In genomic region chr11:5870069-5870468, GRCm38 (mm10) we compare ENCODE assay signal across 29 mouse cellular contexts. TPM values are rescaled to one million over a fixed set of nuclear protein-coding genes. Genes with fewer than 3 reads are reported as not detected.
DNase-seq lines count a peak whose midpoint lies in the region; ATAC-seq and TF ChIP-seq lines count a peak whose summit lies in the region.
"Had no signal": no experiment of that assay in that cellular context is flagged by ENCODE, and none has a peak within 500 bp of the region (broad histone marks: within the 10 kb centered on the region; RNA-seq: fewer than 3 reads in every experiment).

No protein-coding gene starts in this region.

- no peak for TF ChIP-seq RAD21 in CH12.LX (IDR thresholded peaks at IDR 0.05; ENCODE audit: low read depth, low read length)

- no peaks in the 10 kb centered on the region for H3K9me3 ChIP-seq in CH12.LX (replicated peaks; ENCODE audit: low read length)
- H3K9me3 ChIP-seq in hindbrain, embryonic 12.5 days (replicated peaks), result no peaks in the 10 kb centered on the region
- H3K9me3 ChIP-seq: embryonic facial prominence, embryonic 10.5 days; embryonic facial prominence, embryonic 13.5 days; forebrain, embryonic 12.5 days; forebrain, embryonic 15.5 days; heart, embryonic 10.5 days; heart, embryonic 13.5 days; hindbrain, embryonic 15.5 days had no signal

- DNase-seq in CH12.LX (ENCODE audit: extremely low read depth), result peak; percentile 50
- DNase-seq in gastrocnemius, adult 2 months, result peak; percentile 90
- DNase-seq in gastrocnemius, postnatal 14 days, result peak; percentile 54
- no peak for DNase-seq in ovary, adult 18-20 months (ENCODE audit: low spot score)
- DNase-seq in cerebellum, postnatal 36 days, result no peak
- DNase-seq: adrenal gland, postnatal 10 days; cerebellum, adult 11 months; cerebellum, adult 9-11 months; embryo, embryonic 11 days; heart, adult 2 months; heart, postnatal 14 days; heart, postnatal 4 days had no signal

- H3K4me1 ChIP-seq in CH12.LX (ENCODE audit: control insufficient read depth in 1 of 2, insufficient read depth in 2 of 2), result peaks cover 3 to 15% of the 10 kb centered on the region in 2 experiments; a peak in 2 of 4 replicates
- no peaks in the 10 kb centered on the region for H3K4me1 ChIP-seq in hindbrain, embryonic 12.5 days
- H3K4me1 ChIP-seq: embryonic facial prominence, embryonic 10.5 days; embryonic facial prominence, embryonic 13.5 days; forebrain, embryonic 12.5 days; forebrain, embryonic 15.5 days; heart, embryonic 13.5 days; hindbrain, embryonic 15.5 days had no signal

- H3K79me2 ChIP-seq in CH12.LX (replicated peaks; ENCODE audit: control insufficient read depth, extremely low read depth, insufficient read depth, poor library complexity, severe bottlenecking), result no peaks in the 10 kb centered on the region

- H3K27ac ChIP-seq in CH12.LX (ENCODE audit: insufficient read depth, low read depth), result no peak overlapping the region
- peak overlapping the region; percentile 79 for H3K27ac ChIP-seq in gastrocnemius, adult 2 months
- H3K27ac ChIP-seq in hindbrain, embryonic 12.5 days, result no peak overlapping the region
- H3K27ac ChIP-seq: embryonic facial prominence, embryonic 10.5 days; embryonic facial prominence, embryonic 13.5 days; forebrain, embryonic 12.5 days; forebrain, embryonic 15.5 days; heart, adult 2 months; heart, embryonic 10.5 days; heart, embryonic 13.5 days; hindbrain, embryonic 15.5 days had no signal

- TF ChIP-seq EP300 in CH12.LX (IDR thresholded peaks at IDR 0.05; ENCODE audit: low read length), result peak; percentile 34; the same call in 1 of the 2 replicates

- no peak for TF ChIP-seq CTCF in CH12.LX (conservative IDR thresholded peaks at IDR 0.05 in 1 of 2, IDR thresholded peaks at IDR 0.05 in 1 of 2; ENCODE audit: low read depth in 2 of 2, low read length in 2 of 2)
- no peak for TF ChIP-seq CTCF in gastrocnemius, adult 2 months (IDR thresholded peaks at IDR 0.05)

- H3K27me3 ChIP-seq in CH12.LX (replicated peaks), result no peaks in the 10 kb centered on the region
- no peaks in the 10 kb centered on the region for H3K27me3 ChIP-seq in hindbrain, embryonic 12.5 days
- H3K27me3 ChIP-seq: embryonic facial prominence, embryonic 13.5 days; forebrain, embryonic 12.5 days; forebrain, embryonic 15.5 days; heart, embryonic 13.5 days; hindbrain, embryonic 15.5 days; Patski had no signal

- in situ Hi-C loops in CH12.LX (cut with MboI; ENCODE audit: low pct_ligation_motif_present, low pct_unique_long_range_greater_than_20kb, low sequenced_read_pairs), result no loop called here

- peaks cover 60 to 78% of the 10 kb centered on the region in 2 experiments for H3K36me3 ChIP-seq in CH12.LX (replicated peaks in 1 of 2; ENCODE audit: control insufficient read depth in 1 of 2, insufficient read depth in 1 of 2, low read length in 1 of 2)
- H3K36me3 ChIP-seq in hindbrain, embryonic 12.5 days, result peaks cover 55% of the 10 kb centered on the region

- no peak overlapping the region for H3K4me3 ChIP-seq in CH12.LX (replicated peaks in 1 of 3; ENCODE audit: low read depth in 2 of 3, low read length in 2 of 3, poor library complexity in 1 of 3)
- no peak overlapping the region for H3K4me3 ChIP-seq in gastrocnemius, adult 2 months
- no peak overlapping the region for H3K4me3 ChIP-seq in hindbrain, embryonic 12.5 days
- H3K4me3 ChIP-seq: embryonic facial prominence, embryonic 10.5 days; embryonic facial prominence, embryonic 13.5 days; erythroblast, embryonic 14.5 days; forebrain, embryonic 12.5 days; forebrain, embryonic 15.5 days; heart, adult 2 months; heart, embryonic 10.5 days; heart, embryonic 13.5 days; hindbrain, embryonic 15.5 days had no signal

- H3K4me2 ChIP-seq in CH12.LX (ENCODE audit: insufficient read depth, low read depth, poor library complexity, severe bottlenecking), result no peak overlapping the region
- no peak overlapping the region for H3K4me2 ChIP-seq in hindbrain, embryonic 12.5 days (replicated peaks)
- H3K4me2 ChIP-seq: embryonic facial prominence, embryonic 13.5 days; forebrain, embryonic 12.5 days; forebrain, embryonic 15.5 days; heart, embryonic 13.5 days; hindbrain, embryonic 15.5 days had no signal

- intact Hi-C loops in gastrocnemius, adult 2 months (cut with DNase I), result no loop called here
- intact Hi-C loops in gastrocnemius, postnatal 14 days (cut with DNase I; ENCODE audit: low total_unique reads), result no loop called here

- no peak overlapping the region for H3K9ac ChIP-seq in CH12.LX (ENCODE audit: insufficient read depth, low read depth)
- H3K9ac ChIP-seq in hindbrain, embryonic 12.5 days, result no peak overlapping the region
- H3K9ac ChIP-seq: embryonic facial prominence, embryonic 13.5 days; forebrain, embryonic 12.5 days; forebrain, embryonic 15.5 days; heart, embryonic 13.5 days; hindbrain, embryonic 15.5 days had no signal

- dilution Hi-C loops in CH12.LX (cut with MboI; ENCODE audit: extremely low pct_ligation_motif_present, extremely low pct_unique_long_range_greater_than_20kb, low sequenced_read_pairs), result no loop called here

- TF ChIP-seq POLR2A in CH12.LX (IDR thresholded peaks at IDR 0.05; ENCODE audit: low read depth, low read length), result no peak

- ATAC-seq in hindbrain, embryonic 12.5 days (ENCODE audit: low FRiP score), result no peak
- ATAC-seq: CD4-positive, CD25-positive, alpha-beta regulatory T cell, adult 4 months; forebrain, embryonic 15.5 days; intestine, postnatal 0 days; Patski had no signal

- WGBS in hindbrain, embryonic 12.5 days, result 95% methylated on average over 16 of the region's 16 CpGs

TF ChIP-seq in CH12.LX, 34 proteins besides CTCF, POLR2A, EP300 and RAD21:
- no peak for TF ChIP-seq TBP (conservative IDR thresholded peaks at IDR 0.05; ENCODE audit: low read depth, low read length)
- TF ChIP-seq TCF12 (IDR thresholded peaks at IDR 0.05; ENCODE audit: low read depth, low read length), result no peak; the same call in 1 of the 2 replicates

RNA-seq across cellular contexts. Expression of gene Pold2, which starts 8.0 kb away (rescaled TPM):
- total RNA-seq in CH12.LX (2012; rRNA removed) (285 and 330 TPM in 2 replicates), CH12.LX (2014; rRNA removed) (120 and 136 TPM in 2 replicates)
- 205 and 218 TPM in 2 replicates for polyA plus RNA-seq in CH12.LX (2012; ENCODE audit: insufficient read length, low read depth)
- 10 to 100 TPM; 39.7 to 48.5 TPM for total RNA-seq in gastrocnemius, adult 2 months (2021)
- total RNA-seq in gastrocnemius, postnatal 14 days (2021), result 10 to 100 TPM; 36.4 to 38.7 TPM
- 79.6 and 84.1 TPM in 2 replicates for polyA plus RNA-seq in hindbrain, embryonic 12.5 days (2016; fragmentation: Nextera tagmentation; extraction: Ambion mirVana)

RNA-seq across cellular contexts. Expression of gene Aebp1, which starts 8.3 kb away (rescaled TPM):
- total RNA-seq in CH12.LX (2012; rRNA removed), result 0.17 and 0.34 TPM in 2 replicates
- total RNA-seq in CH12.LX (2014; rRNA removed), result not detected in 2 replicates
- polyA plus RNA-seq in CH12.LX (2012; ENCODE audit: insufficient read length, low read depth), result 0.87 and 1.4 TPM in 2 replicates
- 10 to 100 TPM; 52.8 to 72.3 TPM for total RNA-seq in gastrocnemius, adult 2 months (2021)
- 10 to 100 TPM; 30.0 to 33.4 TPM for total RNA-seq in gastrocnemius, postnatal 14 days (2021)
- 41.4 and 52.2 TPM in 2 replicates for polyA plus RNA-seq in hindbrain, embryonic 12.5 days (2016; fragmentation: Nextera tagmentation; extraction: Ambion mirVana)
- total RNA-seq: granulocyte monocyte progenitor cell, adult 5-6 weeks had no signal

RNA-seq across cellular contexts. Expression of gene Myl7, which starts 28.5 kb away (rescaled TPM):
- total RNA-seq in CH12.LX (2012; rRNA removed), result 0.42 TPM in 1 of 2 replicates, not detected in the other
- not detected in 2 replicates for total RNA-seq in CH12.LX (2014; rRNA removed)
- 0.44 TPM in 1 of 2 replicates, not detected in the other for polyA plus RNA-seq in CH12.LX (2012; ENCODE audit: insufficient read length, low read depth)
- total RNA-seq in gastrocnemius, adult 2 months (2021), result not detected
- not detected for total RNA-seq in gastrocnemius, postnatal 14 days (2021)
- 1.1 and 1.7 TPM in 2 replicates for polyA plus RNA-seq in hindbrain, embryonic 12.5 days (2016; fragmentation: Nextera tagmentation; extraction: Ambion mirVana)
- total RNA-seq: adrenal gland, adult 18-20 months; granulocyte monocyte progenitor cell, adult 5-6 weeks had no signal
- polyA plus RNA-seq: C2C12; CD4-positive, CD25-positive, alpha-beta regulatory T cell, adult 4 months; cerebellum, adult 2 months; cortical plate, adult 2 months; Patski had no signal

RNA-seq across cellular contexts. Expression of gene Polm, which starts 32.3 kb away (rescaled TPM):
- total RNA-seq in CH12.LX (2012; rRNA removed), result 7.7 and 9.7 TPM in 2 replicates
- 1.00 and 1.9 TPM in 2 replicates for total RNA-seq in CH12.LX (2014; rRNA removed)
- polyA plus RNA-seq in CH12.LX (2012; ENCODE audit: insufficient read length, low read depth), result 4.1 TPM in 2 replicates
- 1 to 10 TPM; 1.7 to 3.1 TPM for total RNA-seq in gastrocnemius, adult 2 months (2021)
- 1 to 10 TPM; 2.1 to 3.3 TPM for total RNA-seq in gastrocnemius, postnatal 14 days (2021)
- 8.5 TPM in 2 replicates for polyA plus RNA-seq in hindbrain, embryonic 12.5 days (2016; fragmentation: Nextera tagmentation; extraction: Ambion mirVana)

Comparison
In these comparisons a context has a peak if more than half of its experiments do, and no peak if none do; other contexts are left out.
1. DNase-seq: peak in CH12.LX (single experiment), gastrocnemius, adult 2 months (single experiment) and gastrocnemius, postnatal 14 days (single experiment); none in ovary, adult 18-20 months (single experiment) and cerebellum, postnatal 36 days (0 of 2).
2. RNA of gene Aebp1, which starts 8.3 kb away (total RNA-seq): 52.8 to 72.3 TPM in gastrocnemius, adult 2 months and 30.0 to 33.4 TPM in gastrocnemius, postnatal 14 days; 0.17 to 0.34 TPM in CH12.LX; every median in the first group is over 10 times any median in the second.